Mouse (Mus musculus) kidney, adult 18-20 months (tissue): ENCODE data around the gene Bphl.
A peak's percentile ranks its signal among the peaks of the same experiment; 100 is the strongest.
"Not testable (repeated sequence)": the region's sequence is repeated elsewhere in the genome, so short reads cannot be mapped to it uniquely, and the experiment has no call there.

ENCODE experiments used
- DNase-seq: peaks from one replicate; pipeline ENCODE4 v3.0.0; 2021

The Bphl gene

GRCm38 (mm10) chr13:34053673-34054282 lies 16.4 kb downstream of the Bphl start:
- no peak for DNase-seq

- no peak for DNase-seq
Observed at GRCm38 (mm10) chr13:34054391-34054790, 17.0 kb downstream of the Bphl start.

GRCm38 (mm10) chr13:34054983-34055382 lies 17.6 kb downstream of the Bphl start:
- DNase-seq: no peak

- no peak for DNase-seq
Observed at GRCm38 (mm10) chr13:34057252-34057651, 19.9 kb downstream of the Bphl start.

GRCm38 (mm10) chr13:34060061-34060460 lies 22.7 kb downstream of the Bphl start:
- no peak for DNase-seq

GRCm38 (mm10) chr13:34062466-34062865 lies 25.1 kb downstream of the Bphl start:
- no peak for DNase-seq

GRCm38 (mm10) chr13:34066351-34066750 lies 29.0 kb downstream of the Bphl start:
- no peak for DNase-seq

- DNase-seq: no peak
Observed at GRCm38 (mm10) chr13:34070296-34070695, 32.9 kb downstream of the Bphl start.

GRCm38 (mm10) chr13:34071836-34072235 lies 34.4 kb downstream of the Bphl start:
- DNase-seq: no peak

GRCm38 (mm10) chr13:34072847-34073246 lies 35.5 kb downstream of the Bphl start:
- DNase-seq: no peak

GRCm38 (mm10) chr13:34074441-34074840 lies 37.0 kb downstream of the Bphl start:
- not testable (repeated sequence) for DNase-seq

- DNase-seq: not testable (repeated sequence)
Observed at GRCm38 (mm10) chr13:34075893-34076292, 38.5 kb downstream of the Bphl start.

- DNase-seq: peak; percentile 39
Observed at GRCm38 (mm10) chr13:34076561-34077491, 39.4 kb downstream of the Bphl start.

GRCm38 (mm10) chr13:34077492-34078271 lies 40.3 kb downstream of the Bphl start, which contains the start of gene Tubb2a:
Gene Tubb2a, minus strand, starts transcription at chr13:34078007.
- peak; percentile 92 for DNase-seq

GRCm38 (mm10) chr13:34078500-34079280 lies 41.3 kb downstream of the Bphl start:
- no peak for DNase-seq

GRCm38 (mm10) chr13:34079801-34080200 lies 42.4 kb downstream of the Bphl start:
- no peak for DNase-seq

GRCm38 (mm10) chr13:34081926-34082325 lies 44.5 kb downstream of the Bphl start:
- DNase-seq: no peak

- DNase-seq: no peak
Observed at GRCm38 (mm10) chr13:34084026-34084750, 46.8 kb downstream of the Bphl start.

- DNase-seq: no peak
Observed at GRCm38 (mm10) chr13:34087052-34087812, 49.8 kb downstream of the Bphl start.

GRCm38 (mm10) chr13:34088201-34088649 lies 50.8 kb downstream of the Bphl start:
- not testable (repeated sequence) for DNase-seq

- DNase-seq: no peak
Observed at GRCm38 (mm10) chr13:34088871-34089288, 51.5 kb downstream of the Bphl start.
